Mouse (Mus musculus) frontal cortex, adult (tissue): Measurements from ENCODE around the gene Angptl1.

Experiments
- ATAC-seq: cut with Nextera tagmentation; 2 replicates; pipeline ENCODE4 v1.9.2; 2017; ENCODE audit warnings: mild to moderate bottlenecking, moderate library complexity, mixed read lengths; ENCODE audit not compliant: low TSS enrichment

Angptl1 gene

GRCm38 (mm10) chr1:156870616-156871015, 32.3 kb downstream of the Angptl1 start:
- ATAC-seq, result no peak

- ATAC-seq, result no peak
These were observed 46.4 kb downstream of the Angptl1 start for GRCm38 (mm10) chr1:156884782-156885181.

- no peak for ATAC-seq
These were observed 47.5 kb downstream of the Angptl1 start for GRCm38 (mm10) chr1:156885879-156886278.

- no peak for ATAC-seq
These were observed 50.5 kb downstream of the Angptl1 start for GRCm38 (mm10) chr1:156888830-156889229.

GRCm38 (mm10) chr1:156891561-156891960, 53.2 kb downstream of the Angptl1 start:
- no peak for ATAC-seq

- ATAC-seq, result no peak
These were observed 63.3 kb downstream of the Angptl1 start for GRCm38 (mm10) chr1:156901689-156902088.

GRCm38 (mm10) chr1:156903899-156904298, 65.5 kb downstream of the Angptl1 start:
- no peak for ATAC-seq

GRCm38 (mm10) chr1:156905660-156906059, 67.3 kb downstream of the Angptl1 start:
- ATAC-seq, result no peak

GRCm38 (mm10) chr1:156909265-156909664, 70.9 kb downstream of the Angptl1 start:
- no peak for ATAC-seq

GRCm38 (mm10) chr1:156909866-156910265, 71.5 kb downstream of the Angptl1 start:
- no peak for ATAC-seq
